ENCODE assay signal across 21 mouse cellular contexts in genomic region chr12:70845371-70845770, GRCm38 (mm10). TPM values are rescaled to one million over a fixed set of nuclear protein-coding genes. Genes with fewer than 3 reads are reported as not detected.
DNase-seq lines count a peak whose midpoint lies in the region; ATAC-seq and TF ChIP-seq lines count a peak whose summit lies in the region.
"Had no signal": no experiment of that assay in that cellular context is flagged by ENCODE, and none has a peak within 500 bp of the region (broad histone marks: within the 10 kb centered on the region; RNA-seq: fewer than 3 reads in every experiment).

No protein-coding gene starts in this region.

- no peak for TF ChIP-seq CTCF in midbrain, postnatal 0 days (IDR thresholded peaks at IDR 0.05)

- H3K27me3 ChIP-seq in midbrain, embryonic 11.5 days (ENCODE audit: control insufficient read depth, insufficient read depth, low read length): no peaks in the 10 kb centered on the region
- no peaks in the 10 kb centered on the region for H3K27me3 ChIP-seq in midbrain, postnatal 0 days (ENCODE audit: insufficient read depth, low read length)
- no peaks in the 10 kb centered on the region for H3K27me3 ChIP-seq in hindbrain, embryonic 13.5 days
- H3K27me3 ChIP-seq: embryonic facial prominence, embryonic 12.5 days; heart, embryonic 13.5 days; liver, embryonic 12.5 days; midbrain, embryonic 12.5 days had no signal

- H3K27ac ChIP-seq in midbrain, embryonic 11.5 days (ENCODE audit: low read depth, low read length): no peak overlapping the region
- H3K27ac ChIP-seq in midbrain, postnatal 0 days (ENCODE audit: low read depth, low read length): no peak overlapping the region
- H3K27ac ChIP-seq in hindbrain, embryonic 13.5 days: no peak overlapping the region
- H3K27ac ChIP-seq: embryonic facial prominence, embryonic 12.5 days; heart, adult 2 months; heart, embryonic 13.5 days; liver, embryonic 12.5 days; midbrain, embryonic 12.5 days had no signal

- no peaks in the 10 kb centered on the region for H3K36me3 ChIP-seq in midbrain, embryonic 11.5 days (ENCODE audit: control insufficient read depth, insufficient read depth, low read length)
- H3K36me3 ChIP-seq in midbrain, postnatal 0 days (ENCODE audit: insufficient read depth, low read length): no peaks in the 10 kb centered on the region
- H3K36me3 ChIP-seq in hindbrain, embryonic 13.5 days: no peaks in the 10 kb centered on the region
- H3K36me3 ChIP-seq: embryonic facial prominence, embryonic 12.5 days; midbrain, embryonic 12.5 days had no signal

- DNase-seq in midbrain, embryonic 11.5 days (ENCODE audit: low spot score, missing footprints): peak; percentile 26
- no peak for DNase-seq in midbrain, postnatal 0 days (ENCODE audit: low spot score)
- peak; percentile 34 for DNase-seq in induced T-regulatory cell, adult 2 months (ENCODE audit: low read depth)
- no peak for DNase-seq in embryo, embryonic 10 days (ENCODE audit: low spot score)
- DNase-seq: cerebellum, adult 9-10 months; cerebellum, postnatal 36 days; embryo, embryonic 11 days; gastrocnemius, postnatal 36 days; heart, adult 2 months; kidney, adult 11 months; kidney, postnatal 4 days; left cerebral cortex, postnatal 4 days; liver, postnatal 0 days; lung, postnatal 36 days had no signal

- peaks cover 2% of the 10 kb centered on the region; the same call in 1 of the 2 replicates for H3K9me3 ChIP-seq in midbrain, embryonic 11.5 days (ENCODE audit: control insufficient read depth, low read length)
- no peaks in the 10 kb centered on the region for H3K9me3 ChIP-seq in midbrain, postnatal 0 days (ENCODE audit: low read length)
- H3K9me3 ChIP-seq in hindbrain, embryonic 13.5 days: no peaks in the 10 kb centered on the region
- H3K9me3 ChIP-seq: embryonic facial prominence, embryonic 12.5 days; heart, embryonic 13.5 days; liver, embryonic 12.5 days had no signal

- WGBS in midbrain, embryonic 11.5 days: 95% methylated on average over 2 of the region's 2 CpGs
- 92% methylated on average over 2 of the region's 2 CpGs for WGBS in midbrain, postnatal 0 days
- 94% methylated on average over 2 of the region's 2 CpGs for WGBS in hindbrain, embryonic 13.5 days

- no peak overlapping the region for H3K4me3 ChIP-seq in midbrain, embryonic 11.5 days (ENCODE audit: low read depth, low read length)
- no peak overlapping the region for H3K4me3 ChIP-seq in midbrain, postnatal 0 days (ENCODE audit: low read depth, low read length)
- no peak overlapping the region for H3K4me3 ChIP-seq in hindbrain, embryonic 13.5 days
- H3K4me3 ChIP-seq: embryonic facial prominence, embryonic 12.5 days; heart, adult 2 months; heart, embryonic 13.5 days; liver, embryonic 12.5 days; midbrain, embryonic 12.5 days had no signal

- no peaks in the 10 kb centered on the region for H3K4me1 ChIP-seq in midbrain, embryonic 11.5 days (ENCODE audit: control insufficient read depth, insufficient read depth, low read length)
- no peaks in the 10 kb centered on the region for H3K4me1 ChIP-seq in midbrain, postnatal 0 days (ENCODE audit: insufficient read depth, low read length)
- peaks cover under 1% of the 10 kb centered on the region; the same call in 1 of the 2 replicates for H3K4me1 ChIP-seq in hindbrain, embryonic 13.5 days (replicated peaks)
- H3K4me1 ChIP-seq: midbrain, embryonic 12.5 days had no signal

- no peak for ATAC-seq in midbrain, embryonic 11.5 days (ENCODE audit: low FRiP score)
- ATAC-seq in midbrain, postnatal 0 days (ENCODE audit: low FRiP score): no peak
- peak; percentile 67 for ATAC-seq in CD4-positive, CD25-positive, alpha-beta regulatory T cell, adult 4 months
- no peak for ATAC-seq in hindbrain, embryonic 13.5 days (ENCODE audit: low FRiP score)
- ATAC-seq: forebrain, embryonic 14.5 days; liver, embryonic 12.5 days; liver, postnatal 0 days had no signal

- H3K9ac ChIP-seq in midbrain, embryonic 11.5 days (ENCODE audit: low read length): no peak overlapping the region
- no peak overlapping the region for H3K9ac ChIP-seq in midbrain, postnatal 0 days (replicated peaks; ENCODE audit: low read length, poor library complexity, severe bottlenecking)
- no peak overlapping the region for H3K9ac ChIP-seq in hindbrain, embryonic 13.5 days
- H3K9ac ChIP-seq: embryonic facial prominence, embryonic 12.5 days; heart, embryonic 13.5 days; liver, embryonic 12.5 days; liver, postnatal 0 days; midbrain, embryonic 12.5 days had no signal

- no peak overlapping the region for H3K4me2 ChIP-seq in midbrain, embryonic 11.5 days
- no peak overlapping the region for H3K4me2 ChIP-seq in midbrain, postnatal 0 days (ENCODE audit: low read depth, low read length, poor library complexity, severe bottlenecking)
- H3K4me2 ChIP-seq in hindbrain, embryonic 13.5 days: no peak overlapping the region
- H3K4me2 ChIP-seq: embryonic facial prominence, embryonic 12.5 days; heart, embryonic 13.5 days; liver, embryonic 12.5 days; midbrain, embryonic 12.5 days had no signal

RNA-seq across cellular contexts. Expression of gene Frmd6, which starts 20.1 kb away (rescaled TPM):
- 15.9 and 20.1 TPM in 2 replicates for polyA plus RNA-seq in midbrain, embryonic 11.5 days (2014; fragmentation: Nextera tagmentation; extraction: Ambion mirVana)
- total RNA-seq in midbrain, postnatal 0 days (2014; rRNA removed): 7.2 and 8.9 TPM in 2 replicates
- 5.9 and 6.8 TPM in 2 replicates for polyA plus RNA-seq in midbrain, postnatal 0 days (2015; fragmentation: Nextera tagmentation; extraction: Ambion mirVana)
- 10 to 100 TPM; 20.8 to 28.4 TPM for polyA plus RNA-seq in CD4-positive, CD25-positive, alpha-beta regulatory T cell, adult 4 months (2017; shearing (Covaris generic))
- polyA plus RNA-seq in hindbrain, embryonic 13.5 days (2015; fragmentation: Nextera tagmentation; extraction: Ambion mirVana): 9.7 and 9.9 TPM in 2 replicates

Comparison
In these comparisons a context has a peak if more than half of its experiments do, and no peak if none do; other contexts are left out.
1. DNase-seq: peak in midbrain, embryonic 11.5 days (single experiment) and induced T-regulatory cell, adult 2 months (single experiment); none in midbrain, postnatal 0 days (single experiment) and embryo, embryonic 10 days (single experiment).